Mouse (Mus musculus): ENCODE data around the gene Cd86.

Cd86 gene

GRCm38 (mm10) chr16:36665782-36666181 lies at the start of gene Cd86:
Cd86 (minus strand) TSS chr16:36666081.
- no peak for DNase-seq (ENCODE audit: low spot score in 2 of 2)

GRCm38 (mm10) chr16:36711760-36712159 lies 45.9 kb upstream of the Cd86 start:
- no peak for DNase-seq (ENCODE audit: low spot score in 2 of 2)

GRCm38 (mm10) chr16:36710794-36711193 lies 44.9 kb upstream of the Cd86 start:
- DNase-seq (ENCODE audit: low spot score in 2 of 2) = no peak

GRCm38 (mm10) chr16:36709405-36709804 lies 43.5 kb upstream of the Cd86 start:
- DNase-seq (ENCODE audit: low spot score in 2 of 2) = no peak

- no peak for DNase-seq (ENCODE audit: low spot score in 2 of 2)
These were observed 42.9 kb upstream of the Cd86 start for GRCm38 (mm10) chr16:36708751-36709150.

- no peak for DNase-seq (ENCODE audit: low spot score in 2 of 2)
These were observed 42.0 kb upstream of the Cd86 start for GRCm38 (mm10) chr16:36707702-36708423.

- no peak for DNase-seq (ENCODE audit: low spot score in 2 of 2)
These were observed 34.6 kb upstream of the Cd86 start for GRCm38 (mm10) chr16:36700484-36700883.

- no peak for DNase-seq (ENCODE audit: low spot score in 2 of 2)
These were observed 31.4 kb upstream of the Cd86 start for GRCm38 (mm10) chr16:36697331-36697730.

GRCm38 (mm10) chr16:36694798-36695290 lies 29.0 kb upstream of the Cd86 start:
- DNase-seq (ENCODE audit: low spot score in 2 of 2) = no peak

- peak in 1 of 2 experiments; percentile 7 for DNase-seq (ENCODE audit: low spot score in 2 of 2)
These were observed 28.0 kb upstream of the Cd86 start, which contains the start of gene Ildr1 for GRCm38 (mm10) chr16:36693818-36694413. Ildr1 (plus strand) TSS chr16:36693978.

GRCm38 (mm10) chr16:36691484-36691883 lies 25.6 kb upstream of the Cd86 start:
- no peak for DNase-seq (ENCODE audit: low spot score in 2 of 2)

GRCm38 (mm10) chr16:36688076-36688475 lies 22.2 kb upstream of the Cd86 start:
- no peak for DNase-seq (ENCODE audit: low spot score in 2 of 2)

- no peak for DNase-seq (ENCODE audit: low spot score in 2 of 2)
These were observed 18.5 kb upstream of the Cd86 start for GRCm38 (mm10) chr16:36684325-36684918.

GRCm38 (mm10) chr16:36681829-36682228 lies 15.9 kb upstream of the Cd86 start:
- no peak for DNase-seq (ENCODE audit: low spot score in 2 of 2)

GRCm38 (mm10) chr16:36675902-36676301 lies 10.0 kb upstream of the Cd86 start:
- DNase-seq (ENCODE audit: low spot score in 2 of 2) = no peak

GRCm38 (mm10) chr16:36675304-36675703 lies 9.4 kb upstream of the Cd86 start:
- DNase-seq (ENCODE audit: low spot score in 2 of 2) = no peak

GRCm38 (mm10) chr16:36674457-36675204 lies 8.8 kb upstream of the Cd86 start:
- peak in 1 of 2 experiments; percentile 39 for DNase-seq (ENCODE audit: low spot score in 2 of 2)

- DNase-seq (ENCODE audit: low spot score in 2 of 2) = no peak
These were observed 7.3 kb upstream of the Cd86 start for GRCm38 (mm10) chr16:36673196-36673595.

GRCm38 (mm10) chr16:36670590-36670989 lies 4.7 kb upstream of the Cd86 start:
- DNase-seq (ENCODE audit: low spot score in 2 of 2) = no peak

GRCm38 (mm10) chr16:36666448-36667017 lies 652 bp upstream of the Cd86 start:
- no peak for DNase-seq (ENCODE audit: low spot score in 2 of 2)

GRCm38 (mm10) chr16:36663484-36663883 lies 2.4 kb downstream of the Cd86 start:
- DNase-seq (ENCODE audit: low spot score in 2 of 2) = no peak

- DNase-seq (ENCODE audit: low spot score in 2 of 2) = no peak
These were observed 4.6 kb downstream of the Cd86 start for GRCm38 (mm10) chr16:36661330-36661729.

All from thymus, postnatal 10 days (tissue).